Mouse (Mus musculus) embryonic stem cell, embryonic (primary cell): ENCODE measurements around the gene Rnase11.
"Not testable (repeated sequence)": the region's sequence is repeated elsewhere in the genome, so short reads cannot be mapped to it uniquely, and the experiment has no call there.

Source experiments
- CTCF ChIA-PET, 4 experiments: fragments of 300-600 bp in 2 of 4; fragments of 350-600 bp in 2 of 4; sonication (Branson Sonifier 250); formaldehyde crosslinking; loops; one replicate each; lab custom pipeline; 2022; ENCODE audit warnings: inconsistent platforms in 2 of 4; lab: Charles Lee
- POLR2A ChIA-PET, 4 experiments: fragments of 300-600 bp in 2 of 4; fragments of 350-600 bp in 2 of 4; sonication (Branson Sonifier 250); formaldehyde crosslinking; loops; one replicate each; lab custom pipeline; 2022; ENCODE audit warnings: antibody characterized with exemption in 4 of 4, inconsistent platforms in 1 of 4; lab: Charles Lee

Gene Rnase11

DNA sequence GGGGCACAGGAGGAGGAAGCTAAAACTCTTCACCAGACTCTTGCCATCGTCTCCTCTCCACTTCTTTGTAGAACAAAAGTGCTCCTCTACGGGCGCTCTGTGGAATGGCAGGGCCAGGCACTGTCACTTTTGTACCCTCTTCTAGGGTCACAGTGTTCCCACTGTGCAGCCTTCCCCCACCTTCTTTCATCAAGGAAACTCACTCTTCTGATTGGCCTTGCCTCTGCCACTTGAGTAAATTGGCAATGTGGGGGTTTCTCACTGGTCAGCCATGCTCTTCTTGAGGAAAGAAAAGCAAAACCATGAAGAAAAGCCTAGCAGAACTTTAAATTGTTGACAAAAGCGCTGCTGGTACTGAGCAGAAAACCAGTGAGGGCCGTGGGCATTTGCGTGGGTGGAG is 8.2 kb downstream of the Rnase11 start, which contains the start of gene Rnase9:
Gene Rnase9, minus strand, starts transcription at position 101 of the 400 bp plus-strand sequence.
- ChIA-PET CTCF (no interaction called here), POLR2A (interaction anchor here in 1 of 4 experiments (0.5 kb wide), 1 partner anchor 235 kb away, joined by 4 read pairs; no protein-coding TSS in a partner anchor)

DNA sequence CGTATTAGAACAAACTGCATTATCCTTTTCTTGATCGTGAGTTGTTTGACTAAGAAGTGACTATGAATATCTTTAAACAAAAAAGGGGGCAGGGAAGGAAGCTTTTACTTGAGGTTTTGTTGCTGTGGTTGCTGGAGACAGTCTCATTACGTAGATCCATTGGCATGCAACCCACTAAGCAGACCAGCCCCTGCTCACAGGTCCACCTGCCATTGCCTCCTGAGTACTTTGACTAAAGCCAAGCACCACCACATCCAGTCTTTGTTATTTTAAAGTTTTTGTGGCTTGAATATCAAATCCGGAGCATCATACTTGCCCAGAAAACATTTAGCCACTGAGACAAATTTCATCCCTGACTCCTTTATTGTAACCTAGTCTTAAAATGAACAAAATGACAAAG is 13.7 kb downstream of the Rnase11 start:
- ChIA-PET POLR2A (interaction anchor here in 1 of 4 experiments (0.6 kb wide), 1 partner anchor 13 kb away, joined by 3 read pairs; no protein-coding TSS in a partner anchor), CTCF (no interaction called here)

DNA sequence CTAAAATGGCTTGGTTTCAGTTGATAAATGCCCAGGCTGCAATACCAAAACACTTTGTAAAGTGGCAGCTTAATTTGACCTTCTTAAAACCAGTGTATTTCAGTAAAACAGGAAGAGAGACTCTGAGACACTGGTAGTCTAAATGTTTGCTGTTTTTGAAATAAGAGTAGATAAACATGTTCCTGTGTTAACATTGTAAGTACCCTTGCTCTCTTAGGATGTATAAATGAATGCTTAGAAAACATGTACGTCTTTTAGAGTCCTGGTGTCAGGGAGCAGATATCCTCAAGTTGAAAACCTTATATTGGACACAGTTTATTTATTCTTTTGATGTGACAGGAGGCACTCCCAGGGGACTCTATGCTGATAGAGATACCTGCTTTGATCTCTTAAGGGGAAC is 14.8 kb downstream of the Rnase11 start:
- CTCF ChIA-PET = no interaction called here
- POLR2A ChIA-PET = interaction anchor here in 1 of 4 experiments (1.5 kb wide), 1 partner anchor 18 kb away, joined by 3 read pairs; no protein-coding TSS in a partner anchor

DNA sequence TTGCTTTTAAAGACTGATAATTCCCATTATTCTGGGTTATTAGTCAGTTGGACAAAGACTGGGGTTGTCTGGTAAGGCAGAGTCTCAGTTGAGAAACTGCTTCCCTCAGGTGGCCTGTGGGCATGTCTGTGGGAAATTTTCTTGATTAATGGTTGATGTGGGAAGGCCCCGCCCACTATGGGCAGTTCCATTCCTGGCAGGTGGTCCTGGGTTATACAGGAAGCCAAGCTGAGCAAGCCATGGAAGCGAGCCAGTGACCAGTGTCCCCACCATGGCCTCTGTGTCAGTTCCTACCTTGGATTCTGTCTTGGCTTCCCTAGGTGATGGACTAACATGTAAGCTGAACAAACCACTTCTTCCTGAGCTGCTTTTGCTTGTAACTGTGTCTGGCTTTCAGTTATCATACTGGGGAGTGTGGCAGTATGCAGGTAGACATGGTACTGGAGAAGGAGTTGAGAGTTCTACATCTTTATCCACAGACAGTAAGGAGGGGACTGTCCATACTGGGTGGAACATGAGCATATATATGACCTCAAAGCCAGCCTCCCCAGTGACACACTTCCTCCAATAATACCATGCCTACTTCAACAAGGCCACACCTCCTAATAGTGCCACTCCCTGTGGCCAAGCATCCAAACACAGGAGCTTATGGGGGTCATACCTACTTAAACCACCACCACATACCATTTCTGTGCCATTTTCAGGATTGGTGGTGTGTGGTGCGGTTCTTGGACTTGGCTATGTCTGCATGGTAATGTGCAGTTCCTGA is 22.4 kb downstream of the Rnase11 start:
- ChIA-PET CTCF (interaction anchor here (0.6 to 4.1 kb wide), 17 partner anchors 11 to 228 kb away, joined by 3 to 24 read pairs (median 4); partner anchors contain the start of gene Rnase12 (in 1 of the 4)), POLR2A (interaction anchor here in 2 of 4 experiments (1.0 to 2.0 kb wide), 4 partner anchors 11 to 37 kb away, joined by 4 to 9 read pairs (median 5); no protein-coding TSS in a partner anchor)

DNA sequence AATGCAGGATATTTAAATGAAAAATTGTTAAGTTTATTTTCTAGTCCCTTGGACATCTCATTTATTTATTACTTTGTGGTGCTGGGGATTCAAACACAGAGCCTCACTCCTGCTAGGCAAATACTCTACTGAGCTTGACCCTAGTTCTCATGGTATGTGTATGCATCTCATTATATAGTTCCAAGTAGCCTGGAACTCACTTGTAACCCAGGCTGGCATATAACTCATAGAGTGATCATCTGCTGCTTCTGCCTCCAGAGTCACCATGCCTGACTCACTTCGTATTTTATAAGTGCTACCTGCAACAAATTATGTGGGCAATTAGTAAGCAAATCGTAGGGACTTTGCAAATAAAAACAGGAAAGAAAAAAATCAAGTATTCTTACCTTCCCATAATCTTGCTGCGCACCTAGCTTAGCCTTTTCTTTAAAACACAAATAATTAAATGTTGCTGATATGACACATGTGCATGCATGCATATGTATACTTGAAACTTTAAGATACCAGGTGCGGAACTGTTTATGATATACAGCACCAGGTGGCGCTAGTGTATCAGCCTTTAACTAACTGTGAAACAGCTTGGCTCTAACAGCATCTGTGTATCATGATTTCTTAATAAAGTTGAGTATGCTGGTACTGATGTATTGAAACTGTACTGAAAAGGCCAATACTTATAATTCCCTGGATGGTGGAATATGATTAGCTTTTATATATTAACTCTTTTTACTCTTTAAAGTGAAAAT is 23.4 kb downstream of the Rnase11 start:
- POLR2A ChIA-PET = interaction anchor here in 2 of 4 experiments (0.6 to 2.0 kb wide), 4 partner anchors 12 to 72 kb away, joined by 3 to 9 read pairs (median 5); no protein-coding TSS in a partner anchor
- CTCF ChIA-PET = interaction anchor here (0.6 to 4.1 kb wide), 19 partner anchors 12 to 227 kb away, joined by 3 to 24 read pairs (median 4); partner anchors contain the start of gene Rnase12 (in 1 of the 4)

DNA sequence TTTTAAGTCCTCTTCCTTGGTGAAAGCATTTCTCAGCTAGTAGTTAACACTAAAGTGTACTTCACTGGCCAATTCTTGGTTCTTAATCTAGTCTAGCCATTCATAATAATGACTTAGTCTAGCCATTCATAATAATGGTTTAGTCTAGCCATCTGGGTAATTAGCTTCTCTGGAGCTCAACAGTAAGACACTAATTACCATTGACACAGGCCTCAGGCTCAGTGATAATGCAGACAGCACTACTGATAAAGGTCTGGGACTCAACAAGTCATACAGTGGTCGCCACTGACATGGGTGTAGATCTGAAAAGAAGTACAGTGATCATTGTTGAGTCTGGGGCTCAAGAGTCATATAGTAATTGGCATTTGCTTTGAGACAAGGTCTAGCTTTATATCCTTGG is 25.1 kb downstream of the Rnase11 start:
- POLR2A ChIA-PET = interaction anchor here in 2 of 4 experiments (0.6 to 1.3 kb wide), 4 partner anchors 36 to 101 kb away, joined by 3 to 4 read pairs (median 3); no protein-coding TSS in a partner anchor
- CTCF ChIA-PET = interaction anchor here in 3 of 4 experiments (0.7 to 4.1 kb wide), 7 partner anchors 35 to 225 kb away, joined by 3 to 24 read pairs (median 4); no protein-coding TSS in a partner anchor

DNA sequence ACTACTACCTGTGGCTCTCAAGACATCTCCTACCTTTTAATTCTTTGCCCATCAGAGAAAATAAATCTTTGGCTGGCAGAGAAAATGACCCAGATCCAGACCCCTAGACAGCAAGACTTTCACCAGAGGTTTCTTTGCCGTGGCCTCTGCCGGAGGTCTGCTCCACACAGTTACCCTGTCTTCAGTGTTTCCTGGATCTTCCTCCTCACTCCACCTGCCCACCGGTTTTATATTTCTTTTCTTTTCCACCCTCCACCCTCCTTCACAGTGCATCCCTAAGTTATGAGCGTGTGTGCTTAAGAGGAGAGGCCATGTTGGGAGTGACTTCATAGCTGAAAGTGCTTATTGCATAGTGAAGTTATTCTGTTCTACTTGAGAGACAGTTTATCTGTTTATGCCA is 26.5 kb downstream of the Rnase11 start:
- CTCF ChIA-PET = interaction anchor here in 1 of 4 experiments (1.0 kb wide), 1 partner anchor 40 kb away, joined by 3 read pairs; no protein-coding TSS in a partner anchor
- POLR2A ChIA-PET = interaction anchor here in 1 of 4 experiments (0.6 to 1.3 kb wide), 3 partner anchors 12 to 92 kb away, joined by 3 to 4 read pairs (median 3); no protein-coding TSS in a partner anchor

DNA sequence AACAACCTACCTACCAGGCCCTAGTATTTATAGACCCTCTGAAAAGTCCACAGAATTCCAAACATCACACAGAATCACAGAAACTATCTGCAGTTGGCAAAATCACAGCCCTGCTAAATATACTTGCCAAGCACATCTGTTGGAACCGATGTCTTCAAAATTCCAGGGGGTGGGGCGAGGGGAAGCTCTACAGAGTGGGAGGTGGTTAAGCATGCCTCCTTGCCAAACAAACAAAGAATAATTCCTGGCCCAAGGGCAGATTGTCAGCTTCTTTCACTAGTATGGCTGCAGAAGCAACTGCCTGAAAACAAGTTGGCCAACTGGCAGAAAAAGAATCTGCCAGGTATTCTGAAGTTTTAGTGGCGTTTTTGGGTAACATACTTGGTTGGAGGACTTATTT is 32.7 kb downstream of the Rnase11 start:
- ChIA-PET POLR2A (no interaction called here), CTCF (no interaction called here)

DNA sequence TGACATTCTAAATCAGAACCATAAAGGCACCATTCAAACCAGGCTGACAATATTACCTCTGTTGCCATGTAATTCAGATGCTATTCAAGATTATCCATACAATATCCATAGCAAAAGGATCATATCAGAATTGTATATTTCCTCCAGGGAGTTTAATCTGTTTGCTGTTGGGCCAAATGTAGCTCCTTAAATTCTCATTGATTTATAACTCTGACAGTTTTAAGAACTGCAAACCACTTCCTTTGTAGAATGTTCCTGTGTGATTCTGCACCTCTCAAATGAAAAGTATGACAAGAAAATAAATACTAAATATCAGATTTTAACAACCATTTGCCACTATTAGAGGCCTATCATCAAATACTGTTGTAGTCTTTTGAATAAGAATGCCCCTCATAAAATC is 34.2 kb downstream of the Rnase11 start:
- CTCF ChIA-PET = interaction anchor here in 1 of 4 experiments (0.6 to 0.7 kb wide), 2 partner anchors 62 to 1188 kb away, joined by 3 read pairs; no protein-coding TSS in a partner anchor

DNA sequence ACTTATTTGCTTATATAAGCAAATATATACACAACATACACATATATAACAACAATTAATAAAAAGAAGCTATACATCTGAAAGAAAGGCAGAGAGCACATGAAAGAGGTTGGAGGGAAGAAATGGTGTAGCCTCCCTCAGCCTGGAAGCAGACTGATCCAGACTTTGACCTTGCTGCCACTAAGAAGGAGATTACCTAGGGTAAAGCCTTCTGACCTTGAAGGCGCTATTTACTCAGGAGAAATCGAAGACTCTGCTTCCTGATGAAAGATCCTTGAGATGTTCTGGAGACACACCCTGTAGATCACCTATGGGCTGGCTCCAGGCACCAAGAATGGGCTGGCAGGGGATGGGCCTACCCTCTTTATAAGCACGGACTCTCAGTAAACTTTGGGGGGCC is 35.2 kb downstream of the Rnase11 start:
- CTCF ChIA-PET = not testable (repeated sequence)
- POLR2A ChIA-PET = interaction anchor here in 1 of 4 experiments (0.5 kb wide), 1 partner anchor 66 kb away, joined by 3 read pairs; no protein-coding TSS in a partner anchor

More for the DNA sequence above, 34.2 kb downstream of the Rnase11 start:
- POLR2A ChIA-PET = interaction anchor here in 1 of 4 experiments (0.6 kb wide), 1 partner anchor 1032 kb away, joined by 5 read pairs; no protein-coding TSS in a partner anchor

DNA sequence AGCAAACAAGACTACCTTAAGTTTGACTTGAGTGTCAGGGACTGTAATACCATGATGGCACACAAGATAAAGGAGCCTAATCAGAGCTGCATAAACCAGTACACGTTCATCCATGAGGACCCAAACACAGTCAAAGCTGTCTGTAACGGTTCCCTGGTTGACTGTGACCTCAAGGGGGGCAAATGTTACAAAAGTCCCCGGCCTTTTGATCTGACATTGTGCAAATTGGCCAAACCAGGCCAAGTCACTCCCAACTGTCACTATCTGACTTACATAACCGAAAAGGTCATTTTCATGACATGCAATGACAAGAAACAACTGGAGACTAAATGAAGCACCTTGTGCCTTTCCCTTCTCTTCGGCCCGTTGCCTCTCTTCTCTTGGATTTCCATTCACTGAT is 40.4 kb downstream of the Rnase11 start:
- ChIA-PET POLR2A (no interaction called here), CTCF (no interaction called here)

DNA sequence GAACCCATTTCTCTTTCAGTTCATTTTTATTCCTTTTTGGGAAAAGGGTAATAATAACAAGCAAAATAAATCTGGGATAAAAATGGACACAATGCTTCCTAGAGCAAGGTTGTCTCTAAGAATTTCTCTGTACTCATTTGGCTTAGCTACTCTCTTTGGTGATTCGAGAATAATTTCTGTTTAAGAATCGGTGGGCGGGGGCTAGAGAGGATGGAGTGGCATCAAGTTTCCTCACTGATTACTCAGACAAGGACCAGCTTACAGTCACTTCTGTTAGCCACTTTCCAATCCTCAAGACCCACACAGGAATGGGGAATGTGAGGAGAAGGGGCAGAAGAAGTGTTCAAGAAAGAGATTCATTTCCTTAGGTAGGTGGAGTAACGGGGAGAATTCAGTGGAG is 41.2 kb downstream of the Rnase11 start:
- CTCF ChIA-PET = no interaction called here
- POLR2A ChIA-PET = interaction anchor here in 1 of 4 experiments (0.8 to 1.0 kb wide), 2 partner anchors 13 to 55 kb away, joined by 3 read pairs; no protein-coding TSS in a partner anchor

DNA sequence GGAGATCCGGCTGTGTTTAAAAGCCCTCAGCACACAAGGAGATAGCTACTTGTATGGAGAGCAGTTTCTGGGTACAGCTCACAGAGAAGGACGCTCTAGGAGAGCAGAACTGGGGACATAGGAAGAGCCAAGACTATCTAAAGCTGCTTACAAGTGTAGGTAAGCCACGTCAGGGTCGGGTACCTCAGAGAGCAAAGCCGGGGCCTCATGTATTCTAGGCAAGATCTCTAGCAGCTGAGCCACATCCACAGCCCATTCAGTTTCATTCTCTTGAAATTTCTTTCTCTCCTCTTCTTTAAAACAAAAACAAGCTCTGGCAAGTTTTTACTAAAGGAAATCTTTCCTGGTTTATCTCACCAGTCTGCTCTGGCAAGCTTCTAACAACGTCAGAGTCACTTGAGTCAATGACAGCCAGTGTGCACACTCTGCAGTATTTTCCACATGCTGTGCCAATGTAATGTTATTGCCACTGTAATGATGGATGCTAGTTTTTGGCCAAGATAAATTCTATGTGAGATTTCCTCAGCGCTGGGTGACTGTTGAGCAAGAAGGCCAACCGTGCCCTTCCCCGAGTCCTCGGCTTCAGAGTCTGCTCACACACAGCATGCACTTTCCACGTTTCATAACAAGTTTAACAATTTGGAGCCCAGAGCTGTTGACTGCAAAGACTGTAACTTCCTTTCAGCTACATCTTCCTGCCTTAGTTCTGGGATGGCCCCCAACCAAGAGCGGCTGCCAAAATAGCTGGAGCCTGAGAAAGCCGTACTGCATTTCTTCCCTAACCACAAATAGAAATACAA is 41.8 kb downstream of the Rnase11 start:
- ChIA-PET POLR2A (interaction anchor here in 2 of 4 experiments (0.6 to 1.8 kb wide), 5 partner anchors 11 to 75 kb away, joined by 3 to 7 read pairs (median 3); no protein-coding TSS in a partner anchor), CTCF (no interaction called here)

DNA sequence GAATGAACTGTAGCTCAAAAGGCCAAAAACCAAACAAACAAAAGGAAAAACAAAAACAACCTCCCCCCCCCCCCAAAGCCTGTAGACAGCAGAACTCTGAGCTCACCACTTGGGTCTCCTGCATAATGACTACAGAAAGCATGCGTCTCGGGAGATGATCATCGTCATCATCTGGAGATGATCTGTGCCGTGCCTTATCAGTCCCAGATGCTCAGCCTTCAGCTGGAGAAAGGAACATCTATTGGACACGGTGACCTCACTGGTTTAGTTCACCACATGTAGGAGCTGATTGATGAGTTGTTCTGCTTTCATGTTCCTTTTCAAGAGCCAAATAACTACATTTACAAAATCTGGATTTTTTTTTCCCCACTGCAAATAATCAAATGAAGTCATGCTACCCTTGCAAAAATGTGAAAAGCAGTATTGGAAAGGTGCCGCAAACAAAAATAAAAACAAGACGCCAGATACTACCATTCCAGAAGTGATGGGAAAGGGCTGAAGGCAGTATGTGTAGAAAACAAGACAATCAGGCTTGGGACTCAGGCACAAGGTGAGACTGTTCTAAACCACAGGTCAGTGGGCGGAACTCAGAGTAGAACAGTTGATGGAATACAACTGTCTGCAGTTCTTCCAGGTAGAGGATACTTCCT is 42.7 kb downstream of the Rnase11 start, which contains the start of gene Rnase10:
Gene Rnase10, plus strand, starts transcription at position 600 of the 650 bp plus-strand sequence.
- CTCF ChIA-PET = interaction anchor here in 2 of 4 experiments (0.6 to 1.4 kb wide), 4 partner anchors 19 to 142 kb away, joined by 3 to 5 read pairs (median 4); no protein-coding TSS in a partner anchor
- POLR2A ChIA-PET = interaction anchor here in 2 of 4 experiments (0.6 to 1.9 kb wide), 6 partner anchors 11 to 201 kb away, joined by 3 to 7 read pairs (median 4); partner anchors contain the start of gene Ccnb1ip1 (in 1 of the 2)
